Mouse (Mus musculus): ENCODE measurements at regions not wholly inside any gene's neighbourhood (a gene's known extent, or its start where the extent isn't known, plus 50 kb on each side); places are given as distances from the start of the nearest gene placed in this dataset.

DNA sequence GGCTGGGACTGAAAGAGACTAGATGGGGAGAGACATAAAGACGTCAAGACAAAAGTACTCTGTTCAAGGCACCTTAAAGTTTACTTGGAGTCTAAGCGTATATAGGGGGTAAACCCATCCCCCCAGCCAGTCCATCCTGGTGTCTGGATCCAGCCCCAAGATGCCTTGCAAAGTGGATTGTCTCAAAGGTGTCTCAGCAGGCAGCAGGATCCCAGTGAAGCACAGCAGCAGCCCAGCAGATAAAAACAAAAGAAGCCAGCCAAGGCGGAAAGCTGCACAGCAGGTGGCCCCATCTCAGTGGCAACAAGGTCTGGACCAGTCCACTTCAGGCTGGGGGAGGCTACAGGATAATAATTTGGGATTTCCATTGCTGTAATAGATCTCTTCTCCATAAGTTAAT, 72.0 kb upstream of the Col5a2 start:
- DNase-seq (ENCODE audit: low spot score in 2 of 2) = no peak

DNA sequence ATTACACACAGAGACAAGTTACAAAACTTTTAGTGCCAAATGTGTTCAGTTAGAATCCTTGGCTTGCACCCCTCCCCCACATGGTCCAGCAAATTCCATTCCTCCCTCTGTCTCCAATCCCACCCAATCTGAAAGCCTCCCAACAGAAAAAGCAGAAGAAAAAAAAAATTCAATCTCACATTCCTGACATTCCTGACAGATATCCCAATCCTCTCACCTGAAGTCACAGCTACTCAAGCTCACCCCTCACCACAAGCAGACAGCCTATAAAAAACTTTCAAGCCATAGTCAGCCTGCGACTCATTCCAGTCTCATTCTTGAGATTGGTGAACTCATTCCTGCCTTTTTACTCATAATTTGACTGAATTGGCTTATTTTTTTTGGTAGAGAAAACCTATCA, 77.4 kb upstream of the Col5a2 start:
- DNase-seq (ENCODE audit: low spot score in 2 of 2) = no peak

DNA sequence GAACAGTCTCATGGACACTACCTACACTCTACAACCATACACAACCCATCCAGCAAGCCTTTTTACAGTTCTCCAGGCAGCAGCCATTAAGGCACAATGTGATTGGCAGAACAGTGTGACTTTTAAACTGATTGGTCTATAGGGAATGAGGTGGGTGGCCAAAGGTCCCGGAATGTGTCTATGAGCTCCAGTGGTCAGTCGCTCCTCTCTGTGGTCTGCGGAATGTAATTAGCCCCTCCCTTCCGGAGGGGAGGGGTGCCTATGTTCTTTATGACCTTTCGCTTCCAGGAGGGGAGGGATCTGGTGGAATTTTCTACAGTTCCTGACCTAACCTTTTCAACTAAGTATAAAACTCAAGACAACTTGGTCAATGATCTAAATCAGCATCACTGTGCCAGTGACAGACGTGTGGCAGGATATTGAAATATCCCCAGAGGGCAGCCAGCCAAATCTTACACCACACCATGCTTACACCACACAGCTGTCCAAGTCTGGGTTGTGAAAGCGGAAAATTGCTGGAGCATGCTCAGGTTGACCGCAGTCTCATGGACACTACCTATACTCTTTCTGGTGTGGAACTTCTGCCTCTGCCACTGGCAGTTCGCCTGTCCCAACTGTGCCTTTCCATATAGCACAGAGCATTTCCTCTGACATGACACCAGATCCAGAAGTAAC, 84.4 kb upstream of the Col5a2 start:
- DNase-seq (ENCODE audit: low spot score in 2 of 2) = no peak

DNA sequence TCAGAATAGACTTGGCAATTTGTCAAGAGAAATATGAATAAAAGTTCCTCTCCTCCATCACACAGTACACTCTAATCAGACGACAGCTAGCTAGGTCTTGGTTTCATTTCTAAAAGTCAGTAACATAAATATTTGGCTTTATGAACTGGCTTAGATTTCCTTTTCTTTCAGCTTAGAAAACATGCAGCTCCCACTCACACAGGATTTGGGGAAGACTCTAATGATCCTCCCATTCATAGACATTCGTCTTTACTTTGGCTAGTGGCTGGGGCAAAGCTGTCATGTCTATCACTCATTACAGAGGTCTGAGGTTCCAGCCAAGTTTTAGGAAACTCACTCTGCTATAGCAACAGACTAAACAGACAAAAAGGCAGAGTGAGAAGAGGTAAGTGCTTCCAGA, 94.2 kb upstream of the Col5a2 start:
- DNase-seq (ENCODE audit: low spot score in 2 of 2) = no peak

DNA sequence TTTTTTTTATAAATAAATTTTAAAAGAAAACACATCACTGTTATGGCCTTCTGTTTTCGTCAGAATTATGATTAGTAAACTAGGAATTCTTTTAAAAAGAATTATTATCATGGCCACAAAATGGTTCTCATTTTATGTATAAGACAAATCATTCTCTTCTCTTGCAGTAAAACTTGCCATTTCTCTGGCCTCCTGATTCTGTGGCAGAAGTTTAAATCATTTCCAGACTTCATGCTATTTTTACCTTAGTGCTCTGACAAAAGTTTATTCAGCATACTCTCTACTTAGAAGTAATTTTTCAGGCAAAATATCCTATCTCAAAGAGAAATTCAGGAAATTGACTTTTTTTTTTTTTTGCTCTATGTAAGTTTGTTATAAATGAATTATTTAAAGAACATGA, 96.3 kb upstream of the Col5a2 start:
- no peak for DNase-seq (ENCODE audit: low spot score in 2 of 2)

DNA sequence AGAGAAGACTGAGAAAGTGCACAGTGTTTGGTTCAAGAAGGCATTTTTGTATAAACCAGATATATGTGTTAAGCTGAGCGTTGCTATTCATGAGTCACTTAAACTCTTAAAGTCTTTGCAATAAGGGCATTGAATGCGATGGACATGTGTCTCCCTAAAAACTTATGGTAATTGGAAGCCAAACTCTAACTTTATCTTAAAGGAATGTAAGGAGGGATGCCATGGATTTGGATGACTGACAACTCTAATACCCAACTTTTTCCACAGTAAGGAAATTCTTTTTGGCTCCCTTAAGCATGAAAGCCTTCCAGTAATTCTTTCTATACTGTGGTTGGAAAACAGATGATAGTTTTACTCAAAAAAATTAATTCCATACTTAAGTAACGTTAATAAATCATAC, 96.9 kb upstream of the Col5a2 start:
- no peak for DNase-seq (ENCODE audit: low spot score in 2 of 2)

- no peak for DNase-seq (ENCODE audit: low spot score in 2 of 2)
Measured at GRCm38 (mm10) chr1:45605571-45605970, 102.5 kb upstream of the Col5a2 start.

GRCm38 (mm10) chr1:45608316-45608715, 105.2 kb upstream of the Col5a2 start:
- DNase-seq (ENCODE audit: low spot score in 2 of 2) = no peak

- DNase-seq (ENCODE audit: low spot score in 2 of 2) = no peak
Measured at GRCm38 (mm10) chr1:45619008-45619407, 115.9 kb upstream of the Col5a2 start.

DNA sequence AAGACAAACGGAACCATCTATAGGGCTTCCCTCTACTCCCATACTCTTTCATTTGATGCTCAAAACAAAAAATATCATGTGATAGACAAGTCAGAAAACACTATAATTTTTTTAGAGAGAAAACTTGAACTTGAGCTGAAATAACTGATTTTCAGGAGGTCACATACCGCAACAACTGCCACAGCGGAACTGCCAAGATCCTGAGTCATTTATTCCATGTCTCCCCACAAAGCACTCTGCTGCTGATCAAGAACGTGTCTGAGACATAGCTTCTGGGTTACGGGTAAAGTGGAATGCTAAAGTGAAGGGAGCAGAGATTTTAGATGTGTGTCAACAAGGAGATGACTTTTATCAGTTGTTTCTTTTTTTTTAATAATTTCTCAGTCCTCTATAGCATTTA, 122.8 kb upstream of the Col5a2 start:
- no peak for DNase-seq (ENCODE audit: low spot score in 2 of 2)

DNA sequence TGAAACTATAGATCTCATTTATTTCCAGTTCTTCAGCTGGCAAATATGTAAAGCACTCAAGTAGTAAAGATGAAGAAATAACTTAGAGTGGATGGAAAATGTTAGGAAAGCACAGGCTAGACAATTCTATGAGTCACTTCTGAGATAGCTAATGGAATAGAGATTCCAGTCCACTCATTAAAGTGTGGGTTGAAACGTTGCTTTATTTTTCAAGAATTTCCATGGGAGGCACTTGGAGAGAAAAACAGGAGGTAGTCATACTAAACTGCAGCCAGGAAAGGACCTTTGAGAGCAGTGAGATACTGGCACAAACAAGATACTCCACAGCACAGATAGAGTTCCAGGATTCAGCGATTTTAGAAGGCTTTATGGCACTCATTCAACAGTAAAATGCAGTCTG, 123.7 kb upstream of the Col5a2 start:
- no peak for DNase-seq (ENCODE audit: low spot score in 2 of 2)

GRCm38 (mm10) chr1:45627840-45628239, 124.8 kb upstream of the Col5a2 start:
- DNase-seq (ENCODE audit: low spot score in 2 of 2) = peak; percentile 10 to 38

GRCm38 (mm10) chr1:45647301-45647700, 144.2 kb upstream of the Col5a2 start:
- DNase-seq (ENCODE audit: low spot score in 2 of 2) = no peak

DNA sequence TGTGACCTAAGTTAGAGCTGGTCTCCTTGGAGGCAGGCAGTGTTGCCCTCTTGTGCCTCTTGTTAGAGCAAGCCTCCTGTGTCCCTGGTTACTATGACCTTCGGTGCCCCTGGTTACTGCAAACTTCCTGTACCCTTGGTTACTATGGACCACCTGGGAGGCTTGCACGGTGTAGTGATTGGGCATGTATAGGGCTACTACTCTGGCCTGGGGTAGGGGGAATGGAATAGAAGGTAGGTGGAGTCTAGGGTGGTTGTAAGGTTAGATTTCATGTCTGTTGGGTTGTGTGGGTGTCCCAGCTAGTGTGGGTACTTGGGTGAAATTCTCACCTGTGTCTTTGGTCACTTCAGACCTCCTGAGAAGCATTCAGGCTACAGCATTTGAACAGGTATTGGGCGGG, 141.7 kb upstream of the Wdr75 start:
- no peak for DNase-seq (ENCODE audit: low spot score in 2 of 2)

GRCm38 (mm10) chr1:45663882-45664520, 131.0 kb upstream of the Wdr75 start:
- DNase-seq (ENCODE audit: low spot score in 2 of 2) = no peak

- DNase-seq (ENCODE audit: low spot score in 2 of 2) = peak; percentile 30 to 67
Measured at GRCm38 (mm10) chr1:45672443-45673156, 122.4 kb upstream of the Wdr75 start.

DNA sequence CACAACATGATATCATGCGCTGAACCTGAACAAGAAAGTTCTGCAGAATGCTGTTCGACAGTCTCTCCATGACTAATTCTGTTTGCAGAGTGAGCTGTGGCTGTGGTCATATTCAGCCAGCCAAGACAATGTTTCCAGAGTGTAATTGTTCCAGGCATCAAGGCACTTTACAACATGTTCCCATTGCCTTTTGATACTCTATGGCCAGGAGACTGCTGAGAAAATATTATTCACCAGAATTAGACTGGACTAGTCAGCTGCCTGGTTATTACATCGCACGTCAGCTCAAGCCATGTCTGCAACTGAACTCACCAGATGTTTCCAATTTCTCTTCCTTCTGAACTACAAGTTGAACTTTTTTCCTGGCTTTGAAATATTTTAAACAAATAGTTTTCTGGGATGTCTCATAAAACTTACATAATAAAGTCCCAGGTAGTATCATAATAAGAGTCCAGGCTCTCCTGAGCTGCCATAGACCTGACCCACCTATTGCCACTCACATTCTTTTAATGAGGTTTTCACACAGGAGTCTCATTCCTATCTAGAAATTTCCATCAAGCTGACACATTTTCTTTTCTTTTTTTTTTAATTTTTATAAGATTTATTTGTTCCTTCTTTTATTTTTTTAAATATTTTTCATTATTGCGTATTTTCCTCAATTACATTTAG, 119.1 kb upstream of the Wdr75 start:
- DNase-seq (ENCODE audit: low spot score in 2 of 2) = no peak

DNA sequence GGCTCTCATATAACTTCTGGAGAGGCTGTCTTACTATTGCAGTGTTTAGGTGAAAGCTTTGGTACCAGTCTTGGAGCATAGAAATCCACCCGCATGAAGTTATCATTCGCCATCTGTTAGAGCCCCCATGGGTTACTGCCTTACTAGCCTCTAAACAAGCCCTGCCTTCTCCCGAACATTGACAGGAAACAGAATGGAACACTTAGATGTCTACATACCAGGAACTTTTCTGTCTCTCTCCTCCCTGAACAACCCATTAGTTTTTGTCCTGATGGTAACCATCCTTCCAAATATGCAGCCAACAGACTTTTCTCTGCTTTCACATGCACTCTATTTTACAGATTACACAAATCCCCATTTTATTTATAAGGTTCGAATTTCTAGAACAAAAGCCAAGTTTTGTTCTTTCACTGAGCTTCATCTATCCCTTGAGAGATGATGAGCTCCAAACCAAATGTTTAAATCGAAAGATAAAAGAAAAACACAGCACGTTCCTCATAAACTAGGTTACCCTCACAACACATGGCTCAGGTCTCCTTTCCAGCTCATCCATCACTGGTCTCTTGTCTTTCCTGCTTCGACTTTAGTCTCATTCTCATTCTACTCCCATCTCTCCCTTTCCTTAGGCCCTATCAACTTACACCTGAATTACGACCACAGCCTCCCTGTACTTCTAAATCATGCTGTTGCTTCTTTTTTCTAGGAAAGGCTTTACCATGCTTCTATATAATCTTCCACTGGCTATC, 114.8 kb upstream of the Wdr75 start:
- no peak for DNase-seq (ENCODE audit: low spot score in 2 of 2)

GRCm38 (mm10) chr1:45700893-45701292, 94.1 kb upstream of the Wdr75 start:
- no peak for DNase-seq (ENCODE audit: low spot score in 2 of 2)

- DNase-seq (ENCODE audit: low spot score in 2 of 2) = no peak
Measured at GRCm38 (mm10) chr1:45701516-45701915, 93.5 kb upstream of the Wdr75 start.

DNA sequence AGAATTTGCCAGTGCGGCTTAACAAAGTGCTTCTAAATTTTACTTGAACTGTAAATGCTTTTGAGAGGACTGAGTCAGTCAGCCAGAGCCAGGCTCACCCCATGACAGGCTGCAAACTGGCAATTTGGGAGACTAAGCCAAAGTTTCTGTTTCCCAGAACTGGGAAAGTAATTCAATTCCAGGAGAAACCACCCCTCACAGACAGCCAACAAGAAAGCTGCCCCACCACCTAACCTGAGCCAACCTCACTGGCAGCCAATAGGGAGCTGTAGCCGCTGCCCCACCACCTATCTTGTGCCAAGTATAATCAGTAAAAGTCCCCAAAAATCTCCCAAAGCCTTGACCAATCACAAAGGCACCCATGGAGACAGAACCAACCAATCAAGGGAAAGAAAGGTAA, 71.6 kb upstream of the Wdr75 start:
- peak in 1 of 2 experiments; percentile 0 for DNase-seq (ENCODE audit: low spot score in 2 of 2)

DNA sequence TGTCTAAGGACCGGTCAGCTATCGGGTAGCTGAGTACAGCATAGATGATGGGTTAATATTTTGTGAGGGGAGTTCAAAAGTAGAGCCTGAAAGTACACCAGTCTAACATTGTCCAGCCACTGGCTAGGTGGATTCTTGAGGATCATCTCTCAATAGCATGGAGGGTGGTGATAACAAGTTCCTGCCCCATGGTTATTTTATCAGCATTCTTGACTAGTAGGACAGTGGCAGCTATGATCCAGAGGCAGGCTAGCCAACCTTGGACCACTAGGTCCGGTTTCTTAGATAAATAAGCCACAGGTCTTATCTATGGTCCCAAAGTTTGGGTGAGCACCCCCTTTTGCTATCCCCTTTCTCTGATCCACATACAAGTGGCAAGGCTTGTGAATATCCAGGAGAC, 62.0 kb upstream of the Wdr75 start:
- DNase-seq (ENCODE audit: low spot score in 2 of 2) = no peak
